Mouse (Mus musculus): ENCODE measurements at regions not wholly inside any gene's neighbourhood (a gene's known extent, or its start where the extent isn't known, plus 50 kb on each side); places are given as distances from the start of the nearest gene placed in this dataset.

GRCm38 (mm10) chr2:61344556-61345131 lies 233.7 kb upstream of the Tank start:
- TF ChIP-seq POLR2A (IDR thresholded peaks at IDR 0.05; ENCODE audit: low read depth, low read length) = no peak
- TF ChIP-seq CTCF (IDR thresholded peaks at IDR 0.05; ENCODE audit: extremely low read depth, insufficient read depth, insufficient read length, insufficient replicate concordance) = no peak
